Mouse (Mus musculus) kidney, adult 2 months (tissue): ENCODE data around the gene Fam57b. TPM values are rescaled to one million over a fixed set of nuclear protein-coding genes. Genes with fewer than 3 reads are reported as not detected.
A peak's percentile ranks its signal among the peaks of the same experiment; 100 is the strongest.

ENCODE experiments used
- DNase-seq: peaks from one replicate; pipeline ENCODE4 v3.0.0; 2021
- H3K27ac ChIP-seq: fragments of 200-500 bp; 2 replicates; pipeline ENCODE4 v1.5.1; 2012; ENCODE audit warnings: low read depth, low read length, control low read depth, inconsistent platforms; ENCODE audit not compliant: insufficient read depth
- H3K27me3 ChIP-seq: fragments of 200-500 bp; replicated peaks from 2 replicates; pipeline ENCODE4 v1.6.1; 2012; ENCODE audit warnings: mild to moderate bottlenecking, moderate library complexity, low read length, inconsistent platforms; ENCODE audit not compliant: control insufficient read depth, insufficient read depth
- H3K36me3 ChIP-seq: fragments of 200-500 bp; 2 replicates; pipeline ENCODE4 v1.6.1; 2012; ENCODE audit warnings: mild to moderate bottlenecking, moderate library complexity, low read length, inconsistent platforms; ENCODE audit not compliant: control insufficient read depth, insufficient read depth
- H3K4me1 ChIP-seq: fragments of 200-500 bp; 2 replicates; pipeline ENCODE4 v1.6.1; 2011; ENCODE audit warnings: low read length; ENCODE audit not compliant: control insufficient read depth, insufficient read depth
- H3K4me3 ChIP-seq: fragments of 200-500 bp; 2 replicates; pipeline ENCODE4 v1.5.1; 2011; ENCODE audit warnings: mild to moderate bottlenecking, low read depth, low read length, control low read depth; ENCODE audit not compliant: insufficient read depth
- CTCF ChIP-seq: fragments of 200-500 bp; conservative IDR thresholded peaks from 2 replicates; pipeline ENCODE4 v1.5.1; 2011; ENCODE audit warnings: low read depth, mild to moderate bottlenecking, control low read depth, low read length, moderate library complexity, mixed read lengths; ENCODE audit not compliant: insufficient read depth, insufficient read length
- POLR2A ChIP-seq: fragments of 200-500 bp; IDR thresholded peaks from one replicate; pipeline ENCODE4 v1.6.1; 2011; ENCODE audit warnings: low read depth, low read length, control low read depth
- WGBS: fragments of 180-500 bp; shearing (Covaris S2); methylation state at CpG from one replicate; pipeline ENCODE4 v1.1.7; 2018; 5-methylcytosine and 5-hydroxymethylcytosine counted together
- polyA plus RNA-seq: library from polyadenylated mRNA; depleted of rRNA; stranded (reverse); fragments of >200 nt; gene quantifications from 2 replicates; pipeline ENCODE4 v1.2.3, GENCODE M21; 2012

Gene Fam57b
- polyA plus RNA-seq, 1 experiment, result 6.3 TPM

DNA sequence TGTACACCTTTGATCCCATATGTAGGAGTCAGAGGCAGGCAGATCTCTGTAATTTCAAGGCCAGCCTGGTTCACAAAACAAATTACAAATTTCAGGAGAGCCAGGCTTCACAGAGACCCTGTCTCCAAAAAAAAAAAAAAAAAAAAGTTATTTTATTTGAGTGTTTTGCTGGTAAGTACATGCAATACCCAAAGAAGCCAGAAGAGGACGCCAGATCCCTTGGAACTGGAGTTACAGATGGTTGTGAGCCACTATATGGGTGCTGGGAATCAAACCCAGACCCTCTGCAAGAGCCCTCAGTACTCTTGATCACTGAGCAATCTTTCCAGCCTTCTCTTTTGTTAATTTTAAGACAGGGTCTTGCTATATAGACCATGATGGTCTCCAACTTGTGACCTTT lies 21.4 kb downstream of the Fam57b start:
- TF ChIP-seq CTCF (no peak), POLR2A (no peak)
- no peaks in the 10 kb centered on the region for H3K36me3 ChIP-seq
- 26% methylated on average over 1 of the region's 1 CpGs for WGBS
- no peaks in the 10 kb centered on the region for H3K4me1 ChIP-seq
- no peaks in the 10 kb centered on the region for H3K27me3 ChIP-seq
- no peak overlapping the region for H3K4me3 ChIP-seq
- no peak overlapping the region for H3K27ac ChIP-seq
- DNase-seq, result no peak

DNA sequence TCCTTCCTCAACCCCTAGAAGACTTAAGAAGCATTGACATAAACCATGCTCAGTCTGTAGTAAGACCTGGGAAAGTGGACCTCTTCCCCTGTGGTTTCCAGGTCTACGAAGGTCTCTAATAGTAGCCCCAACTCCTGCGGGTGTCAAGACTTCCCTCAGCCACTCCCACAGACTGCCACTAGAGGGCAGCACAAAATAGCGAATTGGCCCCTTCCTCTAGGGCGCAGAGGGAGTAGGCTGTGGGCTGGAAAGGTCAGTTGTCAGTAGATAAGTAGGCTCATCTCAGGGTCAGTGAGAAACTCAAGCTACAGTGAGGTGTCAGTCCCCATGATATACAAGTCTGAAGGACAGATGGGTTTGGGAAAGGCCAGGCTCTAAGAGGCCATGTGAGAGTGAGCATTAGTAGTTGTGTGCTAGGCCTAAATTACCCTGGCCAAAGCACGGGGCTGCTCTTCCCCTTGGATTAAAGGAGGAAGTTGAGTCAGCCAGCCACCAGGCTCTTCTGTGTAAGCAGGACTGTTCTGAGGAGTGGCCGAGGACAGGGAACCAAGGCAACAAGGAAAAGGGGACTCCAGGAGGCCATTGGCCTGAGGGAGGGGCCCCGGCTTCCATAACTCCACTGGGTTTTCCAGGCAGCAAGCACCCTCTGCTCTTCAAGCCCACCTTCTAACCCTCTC lies 24.5 kb downstream of the Fam57b start:
- H3K4me3 ChIP-seq, result no peak overlapping the region
- no peaks in the 10 kb centered on the region for H3K27me3 ChIP-seq
- H3K27ac ChIP-seq, result peak overlapping the region; percentile 3; the same call in 1 of the 2 replicates
- H3K4me1 ChIP-seq, result no peaks in the 10 kb centered on the region
- no peaks in the 10 kb centered on the region for H3K36me3 ChIP-seq
- WGBS, result 26% methylated on average over 7 of the region's 7 CpGs
- DNase-seq, result peak; percentile 84
- TF ChIP-seq POLR2A (no peak), CTCF (peak; percentile 97)

DNA sequence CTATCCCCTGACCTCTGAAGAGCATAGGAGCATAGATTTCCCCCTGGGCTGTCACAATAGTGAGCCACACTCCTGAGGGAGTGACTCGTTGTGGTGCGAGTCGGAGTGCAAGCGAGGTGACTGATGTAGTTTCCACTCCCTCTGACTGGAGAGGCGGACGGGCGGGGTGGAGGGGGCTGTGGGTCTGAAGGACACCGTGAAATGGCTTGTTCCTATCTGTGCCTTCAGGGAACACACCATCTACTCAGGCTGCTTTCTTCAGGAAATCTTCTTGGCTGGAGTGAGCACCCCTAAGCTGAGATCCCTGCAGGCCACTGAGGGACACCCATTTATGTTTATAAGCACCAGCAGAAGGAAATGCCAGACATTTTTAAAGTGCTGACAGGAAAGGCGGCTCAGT lies 25.3 kb downstream of the Fam57b start:
- WGBS, result 34% methylated on average over 9 of the region's 9 CpGs
- Histone ChIP-seq H3K36me3 (no peaks in the 10 kb centered on the region), H3K4me3 (no peak overlapping the region), H3K27ac (peak overlapping the region; percentile 3), H3K27me3 (no peaks in the 10 kb centered on the region), H3K4me1 (no peaks in the 10 kb centered on the region)
- TF ChIP-seq CTCF (no peak), POLR2A (no peak)
- peak; percentile 49 for DNase-seq

DNA sequence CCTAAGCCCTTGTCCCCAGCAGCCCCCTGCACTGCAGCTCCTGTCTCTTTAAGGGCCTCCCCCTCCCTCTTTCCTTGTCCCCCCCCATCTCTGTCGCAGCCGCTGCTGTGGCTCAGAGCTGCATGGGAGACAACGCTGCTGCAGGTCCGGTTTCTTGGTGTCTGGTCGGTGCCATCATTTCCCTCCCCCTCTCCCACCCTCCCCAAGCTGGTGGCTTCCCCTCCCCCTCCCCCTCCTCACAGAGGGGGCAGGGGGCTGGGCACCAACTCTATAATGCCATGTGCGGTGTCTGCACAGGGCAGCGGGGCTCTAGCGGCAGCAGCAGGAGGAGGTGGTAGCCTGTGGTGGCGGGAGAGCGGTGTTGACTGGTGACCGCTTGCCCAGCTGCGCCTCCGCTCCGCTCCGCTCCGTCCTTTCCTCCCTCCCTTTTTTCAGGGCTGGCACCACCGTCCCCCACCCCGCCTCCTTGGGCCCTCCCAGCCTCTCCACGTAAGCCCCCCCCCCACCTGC lies 25.8 kb downstream of the Fam57b start:
- no peak for TF ChIP-seq POLR2A
- no peak for TF ChIP-seq CTCF
- no peaks in the 10 kb centered on the region for H3K4me1 ChIP-seq
- WGBS, result 4% methylated on average over 18 of the region's 19 CpGs
- H3K27ac ChIP-seq, result no peak overlapping the region
- H3K27me3 ChIP-seq, result no peaks in the 10 kb centered on the region
- no peaks in the 10 kb centered on the region for H3K36me3 ChIP-seq
- H3K4me3 ChIP-seq, result peak overlapping the region; percentile 60
- DNase-seq, result no peak

DNA sequence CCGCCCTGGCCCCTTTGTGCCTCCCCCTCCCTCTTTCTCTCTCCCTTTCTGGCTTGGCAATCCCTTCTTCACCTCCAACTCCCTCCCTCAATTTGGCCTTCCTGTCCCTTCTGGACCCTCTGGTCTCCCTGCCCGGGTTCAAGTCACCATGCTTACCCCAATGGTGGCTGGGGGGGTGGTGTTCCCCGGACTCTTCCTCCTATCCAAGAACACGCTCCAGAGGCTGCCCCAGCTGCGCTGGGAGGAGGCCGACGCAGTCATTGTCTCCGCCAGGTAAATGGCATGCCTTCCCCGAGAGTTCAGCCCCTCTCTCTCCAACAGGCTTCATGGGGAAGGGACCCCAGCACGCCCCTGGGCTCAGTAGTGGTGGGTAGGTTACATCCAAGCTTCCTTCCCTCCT lies 26.5 kb downstream of the Fam57b start:
- Histone ChIP-seq H3K4me1 (no peaks in the 10 kb centered on the region), H3K27ac (no peak overlapping the region), H3K4me3 (no peak overlapping the region), H3K36me3 (no peaks in the 10 kb centered on the region), H3K27me3 (no peaks in the 10 kb centered on the region)
- DNase-seq, result no peak
- WGBS, result 34% methylated on average over 10 of the region's 10 CpGs
- TF ChIP-seq POLR2A (no peak), CTCF (no peak)

DNA sequence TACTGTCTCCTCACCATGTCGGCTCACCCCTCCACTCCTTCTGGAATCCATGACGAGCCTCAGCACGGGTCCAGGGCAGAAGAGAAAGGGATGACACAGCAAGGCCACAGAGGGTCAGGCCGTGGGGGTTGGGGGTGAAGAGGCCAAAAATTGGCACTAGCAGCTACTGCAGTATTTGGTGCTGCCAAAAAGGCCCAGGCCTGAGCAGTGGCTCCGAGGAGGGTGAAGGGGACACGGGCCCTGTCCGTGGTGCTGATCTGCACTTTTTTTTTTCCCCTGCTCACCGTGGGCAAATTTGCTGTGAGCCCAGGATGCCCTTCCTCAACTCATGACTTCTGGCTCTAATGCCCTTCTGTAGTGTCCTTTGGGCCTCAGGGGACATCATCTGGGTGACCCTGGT lies 27.9 kb downstream of the Fam57b start:
- 28% methylated on average over 8 of the region's 8 CpGs for WGBS
- H3K4me1 ChIP-seq, result no peaks in the 10 kb centered on the region
- TF ChIP-seq CTCF, result no peak
- TF ChIP-seq POLR2A, result no peak
- no peak overlapping the region for H3K27ac ChIP-seq
- no peaks in the 10 kb centered on the region for H3K27me3 ChIP-seq
- no peaks in the 10 kb centered on the region for H3K36me3 ChIP-seq
- DNase-seq, result no peak
- no peak overlapping the region for H3K4me3 ChIP-seq

DNA sequence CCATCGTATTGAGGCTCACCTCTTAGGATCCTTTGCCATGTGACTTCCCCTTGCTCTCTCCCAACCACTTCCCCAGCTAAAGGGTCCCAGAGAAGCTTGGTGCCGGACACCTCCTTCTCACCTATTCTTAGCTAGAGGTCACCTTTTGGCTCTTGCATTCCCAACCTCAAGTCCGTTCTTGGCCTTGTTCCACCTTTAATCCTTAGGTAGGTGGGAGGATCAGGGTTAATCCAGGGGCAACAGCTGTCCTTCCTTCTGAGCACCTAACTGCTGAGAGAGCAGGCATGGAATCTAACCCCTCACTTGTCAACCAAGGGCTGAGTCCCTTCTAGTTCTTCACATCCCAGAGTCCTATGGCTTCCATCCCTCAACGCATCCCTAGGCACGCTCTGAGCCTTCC lies 28.5 kb downstream of the Fam57b start:
- no peak overlapping the region for H3K4me3 ChIP-seq
- no peaks in the 10 kb centered on the region for H3K36me3 ChIP-seq
- H3K27me3 ChIP-seq, result no peaks in the 10 kb centered on the region
- TF ChIP-seq CTCF, result no peak
- no peak for TF ChIP-seq POLR2A
- H3K27ac ChIP-seq, result no peak overlapping the region
- 69% methylated on average over 5 of the region's 5 CpGs for WGBS
- no peaks in the 10 kb centered on the region for H3K4me1 ChIP-seq
- no peak for DNase-seq

DNA sequence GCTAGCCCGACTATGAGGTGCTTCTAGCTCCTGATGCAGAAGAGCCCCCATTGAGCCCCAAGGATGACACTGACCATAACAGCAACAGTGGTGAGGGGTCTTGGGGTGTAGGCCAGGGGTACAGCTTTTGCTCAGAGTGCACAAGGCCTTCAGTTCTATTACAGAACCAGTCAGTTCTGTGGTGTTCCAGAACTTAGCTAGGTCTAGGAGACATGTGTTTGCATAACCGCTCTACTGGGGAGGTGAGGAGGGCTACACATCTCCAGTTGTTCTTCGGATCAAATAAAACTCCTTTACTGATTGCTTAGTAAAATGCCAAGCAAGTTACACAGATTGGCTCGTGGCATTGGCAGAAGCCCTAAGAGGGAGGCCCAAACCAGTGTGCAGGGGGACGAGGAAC lies 34.1 kb downstream of the Fam57b start, which contains the start of gene 4930451I11Rik:
4930451I11Rik (minus strand) TSS at position 101 of the 400 bp plus-strand sequence.
- H3K27me3 ChIP-seq, result no peaks in the 10 kb centered on the region
- no peak for TF ChIP-seq CTCF
- TF ChIP-seq POLR2A, result no peak
- H3K27ac ChIP-seq, result peak within 1 kb of the TSS; percentile 57; the same call in 1 of the 2 replicates
- WGBS, result 55% methylated on average over 5 of the region's 5 CpGs
- no peaks in the 10 kb centered on the region for H3K36me3 ChIP-seq
- peak within 1 kb of the TSS; percentile 41 for H3K4me3 ChIP-seq
- no peak for DNase-seq
- H3K4me1 ChIP-seq, result peaks cover 2% of the 10 kb centered on the region; the same call in 1 of the 2 replicates
